17 mouse cellular contexts compared by ENCODE assay signal in genomic region chr8:46750000-46750399, GRCm38 (mm10). TPM values are rescaled to one million over a fixed set of nuclear protein-coding genes. Genes with fewer than 3 reads are reported as not detected.
DNase-seq lines count a peak whose midpoint lies in the region; ATAC-seq and TF ChIP-seq lines count a peak whose summit lies in the region.
"Had no signal": no experiment of that assay in that cellular context is flagged by ENCODE, and none has a peak within 500 bp of the region (broad histone marks: within the 10 kb centered on the region; RNA-seq: fewer than 3 reads in every experiment).

No protein-coding gene starts in this region.

- no peak for TF ChIP-seq POLR2A in cerebellum, adult 2 months (IDR thresholded peaks at IDR 0.05; ENCODE audit: borderline replicate concordance, insufficient read depth, low read length)

- ATAC-seq in heart, embryonic 11.5 days (replicated peaks; ENCODE audit: insufficient number of reproducible peaks, low FRiP score, low TSS enrichment), result no peak
- ATAC-seq in lung, embryonic 16.5 days (ENCODE audit: low read depth), result no peak

- no peaks in the 10 kb centered on the region for H3K9me3 ChIP-seq in heart, embryonic 11.5 days (replicated peaks; ENCODE audit: control insufficient read depth, low read length)
- no peaks in the 10 kb centered on the region for H3K9me3 ChIP-seq in lung, embryonic 16.5 days (ENCODE audit: control insufficient read depth, low read length)
- H3K9me3 ChIP-seq: heart, embryonic 15.5 days had no signal

- H3K27me3 ChIP-seq in heart, embryonic 11.5 days (ENCODE audit: control insufficient read depth, insufficient read depth, low read length), result no peaks in the 10 kb centered on the region
- no peaks in the 10 kb centered on the region for H3K27me3 ChIP-seq in lung, embryonic 16.5 days (ENCODE audit: control insufficient read depth, insufficient read depth, low read depth, low read length)
- no peaks in the 10 kb centered on the region for H3K27me3 ChIP-seq in cerebellum, adult 2 months (ENCODE audit: control insufficient read depth, insufficient read depth, low read length)
- H3K27me3 ChIP-seq: heart, embryonic 15.5 days had no signal

- H3K27ac ChIP-seq in heart, embryonic 11.5 days (ENCODE audit: low read depth, low read length), result no peak overlapping the region
- H3K27ac ChIP-seq in lung, embryonic 16.5 days (ENCODE audit: low read length), result peak overlapping the region; percentile 80
- no peak overlapping the region for H3K27ac ChIP-seq in cerebellum, adult 2 months (ENCODE audit: insufficient read depth, low read length)
- H3K27ac ChIP-seq: heart, embryonic 15.5 days had no signal

- no peak for DNase-seq in heart, adult 9 months (ENCODE audit: low spot score in 2 of 2)
- DNase-seq in lung, adult 18-20 months, result no peak
- DNase-seq in cerebellum, adult 2 months, result peak; percentile 53 to 55
- DNase-seq in cerebellum, postnatal 36 days, result peak; percentile 46 to 52
- no peak for DNase-seq in spleen, adult 12 weeks (ENCODE audit: low spot score)
- no peak for DNase-seq in layer of hippocampus, postnatal 25 days (ENCODE audit: extremely low spot score in 1 of 2, low spot score in 1 of 2)
- DNase-seq: embryo, embryonic 11 days; gastrocnemius, postnatal 36 days; kidney, adult 18-20 months; kidney, postnatal 4 days; layer of hippocampus, postnatal 36 days; thymus, postnatal 25 days had no signal

- no peak for TF ChIP-seq CTCF in cerebellum, adult 2 months (IDR thresholded peaks at IDR 0.05; ENCODE audit: borderline replicate concordance, insufficient read depth, low read depth, low read length)

- no peaks in the 10 kb centered on the region for H3K36me3 ChIP-seq in heart, embryonic 11.5 days (ENCODE audit: control insufficient read depth, insufficient read depth, low read length)
- no peaks in the 10 kb centered on the region for H3K36me3 ChIP-seq in lung, embryonic 16.5 days (ENCODE audit: control insufficient read depth, insufficient read depth, low read length)
- H3K36me3 ChIP-seq: heart, embryonic 15.5 days had no signal

- no peak overlapping the region for H3K4me3 ChIP-seq in heart, embryonic 11.5 days (ENCODE audit: low read depth, low read length)
- H3K4me3 ChIP-seq in lung, embryonic 16.5 days (ENCODE audit: low read length), result no peak overlapping the region
- H3K4me3 ChIP-seq in cerebellum, adult 2 months (replicated peaks; ENCODE audit: insufficient read depth, low read depth, low read length), result no peak overlapping the region
- H3K4me3 ChIP-seq: erythroblast, embryonic 14.5 days; heart, embryonic 15.5 days had no signal

- no peak overlapping the region for H3K4me2 ChIP-seq in heart, embryonic 11.5 days
- H3K4me2 ChIP-seq in lung, embryonic 16.5 days (ENCODE audit: low read depth, low read length), result peak overlapping the region; percentile 36
- H3K4me2 ChIP-seq: heart, embryonic 15.5 days; hindbrain, embryonic 14.5 days had no signal

- WGBS in heart, embryonic 11.5 days (ENCODE audit: insufficient replicate concordance), result 71% methylated on average over 5 of the region's 5 CpGs
- WGBS in lung, embryonic 16.5 days, result 66% methylated on average over 5 of the region's 5 CpGs
- 19% methylated on average over 5 of the region's 5 CpGs for whole genome bisulfite sequencing in cerebellum, adult 2 months

- H3K9ac ChIP-seq in heart, embryonic 11.5 days (ENCODE audit: low read depth, low read length), result 0 out of 2 replicates have a peak overlapping the region, but pooled peaks have one; percentile 3
- no peak overlapping the region; the same call in 1 of the 2 replicates for H3K9ac ChIP-seq in lung, embryonic 16.5 days (ENCODE audit: low read length)
- H3K9ac ChIP-seq: heart, embryonic 15.5 days; hindbrain, embryonic 14.5 days had no signal

- no peaks in the 10 kb centered on the region for H3K4me1 ChIP-seq in heart, embryonic 11.5 days (ENCODE audit: control insufficient read depth, insufficient read depth, low read length)
- H3K4me1 ChIP-seq in lung, embryonic 16.5 days (replicated peaks; ENCODE audit: control insufficient read depth, insufficient read depth, low read length), result peaks cover 37% of the 10 kb centered on the region
- peaks cover 3% of the 10 kb centered on the region; the same call in 1 of the 2 replicates for H3K4me1 ChIP-seq in cerebellum, adult 2 months (ENCODE audit: control insufficient read depth, insufficient read depth, low read length)

RNA-seq across cellular contexts. Expression of gene Irf2, which starts 10.5 kb away (rescaled TPM):
- polyA plus RNA-seq in heart, embryonic 11.5 days (2014; fragmentation: Nextera tagmentation; extraction: Ambion mirVana), result 11.6 and 16.5 TPM in 2 replicates
- polyA plus RNA-seq in lung, embryonic 16.5 days (2015; fragmentation: Nextera tagmentation; extraction: Ambion mirVana), result 38.3 and 39.4 TPM in 2 replicates
- polyA plus RNA-seq in cerebellum, adult 2 months (2012; rRNA removed), result 19.0 and 20.1 TPM in 2 replicates
- total RNA-seq in layer of hippocampus, postnatal 25 days (2021), result 10 to 100 TPM; 46.3 to 50.8 TPM

Comparison
In these comparisons a context has a peak if more than half of its experiments do, and no peak if none do; other contexts are left out.
1. DNase-seq: peak in cerebellum, adult 2 months (2 of 2) and cerebellum, postnatal 36 days (2 of 2); none in heart, adult 9 months (0 of 2), lung, adult 18-20 months (0 of 2), spleen, adult 12 weeks (single experiment) and layer of hippocampus, postnatal 25 days (0 of 2).